Comparison of ENCODE assay signal across 9 mouse cellular contexts in the genomic region with DNA sequence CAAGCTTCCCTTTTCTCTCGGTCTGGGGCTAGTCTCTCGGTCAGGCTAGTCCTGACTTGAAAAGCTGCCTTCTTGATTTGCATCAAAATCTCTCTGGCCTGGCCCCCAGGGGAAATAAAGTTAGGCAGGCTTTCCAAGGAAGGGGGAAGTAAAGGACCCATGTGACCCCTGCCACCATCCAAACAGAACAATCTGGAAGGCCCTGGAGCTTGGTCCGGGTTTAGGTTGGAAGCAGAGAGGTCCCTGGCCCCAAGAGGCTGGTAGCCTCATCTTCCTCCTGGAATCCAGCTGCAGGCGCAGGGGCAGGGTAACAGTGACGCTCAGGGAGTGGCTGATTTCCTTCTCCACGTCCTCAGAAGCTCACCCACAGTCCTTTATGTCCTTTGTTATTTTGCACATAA. TPM values are rescaled to one million over a fixed set of nuclear protein-coding genes. Genes with fewer than 3 reads are reported as not detected.
DNase-seq lines count a peak whose midpoint lies in the region; ATAC-seq and TF ChIP-seq lines count a peak whose summit lies in the region.
"Had no signal": no experiment of that assay in that cellular context is flagged by ENCODE, and none has a peak within 500 bp of the region (broad histone marks: within the 10 kb centered on the region; RNA-seq: fewer than 3 reads in every experiment).

No protein-coding gene starts in this region.

- no peak overlapping the region for H3K9ac ChIP-seq in kidney, embryonic 14.5 days (ENCODE audit: low read depth, low read length)
- peak overlapping the region; percentile 19; the same call in 1 of the 2 replicates for H3K9ac ChIP-seq in hindbrain, embryonic 13.5 days

- peaks cover 10% of the 10 kb centered on the region for H3K4me1 ChIP-seq in kidney, embryonic 14.5 days (ENCODE audit: control insufficient read depth, insufficient read depth, low read length)
- H3K4me1 ChIP-seq in kidney, adult 2 months (ENCODE audit: control insufficient read depth, insufficient read depth, low read length): peaks cover 7% of the 10 kb centered on the region
- H3K4me1 ChIP-seq in hindbrain, embryonic 13.5 days (replicated peaks): peaks cover 48% of the 10 kb centered on the region

- WGBS in kidney, embryonic 14.5 days: 9% methylated on average over 6 of the region's 6 CpGs
- 39% methylated on average over 6 of the region's 6 CpGs for WGBS in kidney, adult 2 months
- 8% methylated on average over 6 of the region's 6 CpGs for WGBS in hindbrain, embryonic 13.5 days

- ATAC-seq in kidney, embryonic 14.5 days (ENCODE audit: low FRiP score, low TSS enrichment): no peak
- ATAC-seq in hindbrain, embryonic 13.5 days (ENCODE audit: low FRiP score): no peak
- ATAC-seq: Patski had no signal

- H3K27me3 ChIP-seq in kidney, embryonic 14.5 days (ENCODE audit: control insufficient read depth, insufficient read depth, low read length): peaks cover 12% of the 10 kb centered on the region; the same call in 1 of the 2 replicates
- H3K27me3 ChIP-seq in kidney, adult 2 months (replicated peaks; ENCODE audit: control insufficient read depth, insufficient read depth, low read length): no peaks in the 10 kb centered on the region
- H3K27me3 ChIP-seq in hindbrain, embryonic 13.5 days: peaks cover 62% of the 10 kb centered on the region

- H3K9me3 ChIP-seq in kidney, embryonic 14.5 days (ENCODE audit: control insufficient read depth, low read length): no peaks in the 10 kb centered on the region
- no peaks in the 10 kb centered on the region for H3K9me3 ChIP-seq in hindbrain, embryonic 13.5 days

- TF ChIP-seq CTCF in kidney, adult 2 months (conservative IDR thresholded peaks at IDR 0.05; ENCODE audit: insufficient read depth, insufficient read length, low read depth, low read length): no peak
- TF ChIP-seq CTCF in layer of hippocampus, adult 2 months (conservative IDR thresholded peaks at IDR 0.05): no peak

- TF ChIP-seq POLR2A in kidney, adult 2 months (IDR thresholded peaks at IDR 0.05; ENCODE audit: low read depth, low read length): no peak

- no peaks in the 10 kb centered on the region for H3K36me3 ChIP-seq in kidney, embryonic 14.5 days (ENCODE audit: control insufficient read depth, insufficient read depth, low read length)
- H3K36me3 ChIP-seq in kidney, adult 2 months (ENCODE audit: control insufficient read depth, insufficient read depth, low read length): no peaks in the 10 kb centered on the region
- H3K36me3 ChIP-seq in hindbrain, embryonic 13.5 days: no peaks in the 10 kb centered on the region

- H3K27ac ChIP-seq in kidney, embryonic 14.5 days (ENCODE audit: low read depth, low read length): peak overlapping the region; percentile 57; the same call in 1 of the 2 replicates
- no peak overlapping the region for H3K27ac ChIP-seq in kidney, adult 2 months (ENCODE audit: insufficient read depth, low read depth, low read length)
- no peak overlapping the region for H3K27ac ChIP-seq in hindbrain, embryonic 13.5 days
- no peak overlapping the region for H3K27ac ChIP-seq in layer of hippocampus, adult 2 months

- DNase-seq in kidney, adult 2 months: no peak
- peak; percentile 51 for DNase-seq in 416B (ENCODE audit: low read depth)
- DNase-seq in ES-CJ7 (ENCODE audit: low read depth, low spot score): peak; percentile 63
- DNase-seq in layer of hippocampus, postnatal 14 days (ENCODE audit: low spot score in 2 of 2): no peak
- no peak for DNase-seq in cerebellum, postnatal 25 days
- no peak for DNase-seq in layer of hippocampus, adult 2 months (ENCODE audit: low spot score in 2 of 2)

- H3K4me2 ChIP-seq in kidney, embryonic 14.5 days (replicated peaks; ENCODE audit: low read depth, low read length): no peak overlapping the region
- 0 out of 2 replicates have a peak overlapping the region, but pooled peaks have one; percentile 23 for H3K4me2 ChIP-seq in hindbrain, embryonic 13.5 days

- no peak overlapping the region for H3K4me3 ChIP-seq in kidney, embryonic 14.5 days (ENCODE audit: low read length)
- no peak overlapping the region for H3K4me3 ChIP-seq in kidney, adult 2 months (ENCODE audit: insufficient read depth, low read depth, low read length)
- no peak overlapping the region for H3K4me3 ChIP-seq in hindbrain, embryonic 13.5 days
- no peak overlapping the region for H3K4me3 ChIP-seq in layer of hippocampus, adult 2 months

RNA-seq across cellular contexts. Expression of a gene that starts 36.5 kb away (rescaled TPM):
- 16.3 and 24.1 TPM in 2 replicates for polyA plus RNA-seq in kidney, embryonic 14.5 days (2014; fragmentation: Nextera tagmentation; extraction: Ambion mirVana)
- 5.7 and 6.4 TPM in 2 replicates for polyA plus RNA-seq in kidney, adult 2 months (2012; rRNA removed)
- 17.8 and 18.1 TPM in 2 replicates for polyA plus RNA-seq in hindbrain, embryonic 13.5 days (2015; fragmentation: Nextera tagmentation; extraction: Ambion mirVana)
- total RNA-seq in layer of hippocampus, postnatal 14 days (2021): 10 to 100 TPM; 18.6 to 19.1 TPM
- 10 to 100 TPM; 16.7 to 21.3 TPM for total RNA-seq in layer of hippocampus, adult 2 months (2021)

Comparison
In these comparisons a context has a peak if more than half of its experiments do, and no peak if none do; other contexts are left out.
1. DNase-seq: peak in 416B (single experiment) and ES-CJ7 (single experiment); none in kidney, adult 2 months (single experiment), layer of hippocampus, postnatal 14 days (0 of 2), cerebellum, postnatal 25 days (0 of 2) and layer of hippocampus, adult 2 months (0 of 2).